Mouse (Mus musculus): ENCODE data around the gene Hadha.

GRCm38 (mm10) chr5:30111126-30111525 is 43.8 kb downstream of the Hadha start:
- TF ChIP-seq POLR2A (IDR thresholded peaks at IDR 0.05; ENCODE audit: borderline replicate concordance, low read depth, low read length) (no peak), CTCF (IDR thresholded peaks at IDR 0.05; ENCODE audit: low read depth, low read length) (no peak)

All from bone marrow macrophage, adult 2 months (primary cell).